Mouse (Mus musculus) limb, embryonic 11.5 days (tissue): ENCODE results near the gene Tab1. TPM values are rescaled to one million over a fixed set of nuclear protein-coding genes. Genes with fewer than 3 reads are reported as not detected.

Experiments used
- ATAC-seq: fragments of 200-750 bp; cut with Nextera tagmentation; 2 replicates; pipeline ENCODE4 v1.8.0; 2017; ENCODE audit warnings: low read depth; ENCODE audit not compliant: insufficient number of reproducible peaks, low FRiP score, low TSS enrichment
- DNase-seq: peaks from one replicate; pipeline ENCODE4 v3.0.0-alpha.2; 2015; ENCODE audit warnings: low spot score
- H3K27ac ChIP-seq: fragments of 300-500 bp; sonication (generic); replicated peaks from 2 replicates; pipeline ENCODE4 v1.5.1; 2014; ENCODE audit warnings: low read depth, mild to moderate bottlenecking, low read length
- H3K27me3 ChIP-seq: fragments of 300-500 bp; sonication (generic); 2 replicates; pipeline ENCODE4 v1.6.1; 2014; ENCODE audit warnings: mild to moderate bottlenecking, low read length, mixed read lengths; ENCODE audit not compliant: control insufficient read depth, insufficient read depth
- H3K36me3 ChIP-seq: fragments of 300-500 bp; sonication (generic); 2 replicates; pipeline ENCODE4 v1.6.1; 2014; ENCODE audit warnings: mild to moderate bottlenecking, low read length, moderate library complexity, mixed read lengths; ENCODE audit not compliant: control insufficient read depth, insufficient read depth
- H3K4me1 ChIP-seq: fragments of 300-500 bp; sonication (generic); 2 replicates; pipeline ENCODE4 v1.6.1; 2014; ENCODE audit warnings: low read length, mixed read lengths; ENCODE audit not compliant: control insufficient read depth, insufficient read depth
- H3K4me2 ChIP-seq: fragments of 300-500 bp; sonication (generic); 2 replicates; pipeline ENCODE4 v1.6.1; 2014; ENCODE audit warnings: low read depth, mild to moderate bottlenecking, moderate library complexity; ENCODE audit not compliant: severe bottlenecking
- H3K4me3 ChIP-seq: fragments of 300-500 bp; sonication (generic); 2 replicates; pipeline ENCODE4 v1.5.1; 2014; ENCODE audit warnings: low read depth, low read length
- H3K9ac ChIP-seq: fragments of 300-500 bp; sonication (generic); 2 replicates; pipeline ENCODE4 v1.6.1; 2014; ENCODE audit warnings: mild to moderate bottlenecking, low read length
- H3K9me3 ChIP-seq: fragments of 300-500 bp; sonication (generic); 2 replicates; pipeline ENCODE4 v1.6.1; 2016; ENCODE audit warnings: low read length; ENCODE audit not compliant: control insufficient read depth
- WGBS: fragments of 180-500 bp; shearing (Covaris S2); extraction: QIAGEN DNeasy Blood & Tissue Kit; methylation state at CpG from one replicate; pipeline ENCODE4 v1.1.7; 2014; 5-methylcytosine and 5-hydroxymethylcytosine counted together
- polyA plus RNA-seq: library from polyadenylated mRNA; unstranded; fragments of >200 nt; fragmentation: Nextera tagmentation; extraction: Ambion mirVana; gene quantifications from 2 replicates; pipeline ENCODE4 v1.2.1, GENCODE M21; 2014

Tab1 gene
- polyA plus RNA-seq, 1 experiment from 2014 or later, result 35.5 TPM

- no peak for DNase-seq
- no peak for ATAC-seq
- Histone ChIP-seq H3K9ac (no peak overlapping the region), H3K4me3 (no peak overlapping the region), H3K36me3 (peaks cover 17% of the 10 kb centered on the region), H3K27me3 (no peaks in the 10 kb centered on the region), H3K4me2 (no peak overlapping the region), H3K4me1 (0 out of 2 replicates have a peak, but pooled peaks cover 2% of the 10 kb centered on the region), H3K9me3 (no peaks in the 10 kb centered on the region; the same call in 1 of the 2 replicates), H3K27ac (no peak overlapping the region)
- WGBS, result 93% methylated on average over 5 of the region's 5 CpGs
Observed at GRCm38 (mm10) chr15:80145397-80145796, 12.5 kb downstream of the Tab1 start.

- 0 out of 2 replicates have a peak, but pooled peaks cover 2% of the 10 kb centered on the region for H3K4me1 ChIP-seq
- no peak overlapping the region for H3K9ac ChIP-seq
- H3K4me3 ChIP-seq, result no peak overlapping the region
- peaks cover 16% of the 10 kb centered on the region for H3K36me3 ChIP-seq
- ATAC-seq (no peak), DNase-seq (no peak)
- no peak overlapping the region for H3K4me2 ChIP-seq
- no peaks in the 10 kb centered on the region for H3K27me3 ChIP-seq
- no peaks in the 10 kb centered on the region; the same call in 1 of the 2 replicates for H3K9me3 ChIP-seq
- 76% methylated on average over 6 of the region's 6 CpGs for WGBS
- H3K27ac ChIP-seq, result no peak overlapping the region
Observed at GRCm38 (mm10) chr15:80146153-80146552, 13.2 kb downstream of the Tab1 start.

DNA sequence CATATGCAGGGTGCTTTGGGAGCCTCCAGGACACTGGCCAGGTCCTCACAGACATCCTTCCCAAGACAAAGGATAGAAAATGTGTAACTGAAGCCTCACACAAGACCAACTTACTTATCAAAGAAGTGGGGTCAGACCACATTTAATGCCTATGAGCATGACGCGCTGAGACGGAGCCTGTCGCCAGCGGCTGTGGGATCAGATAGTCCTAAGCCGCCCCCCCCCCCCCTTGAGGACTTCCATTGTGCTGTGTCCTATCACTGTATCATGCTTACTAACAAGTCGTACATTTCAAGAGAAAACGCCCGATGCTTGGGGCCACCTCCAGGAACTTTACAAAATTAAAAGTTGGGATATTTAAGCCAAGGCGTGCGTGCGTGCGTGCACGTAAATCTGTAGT is 14.2 kb downstream of the Tab1 start:
- Histone ChIP-seq H3K9ac (no peak overlapping the region), H3K27me3 (no peaks in the 10 kb centered on the region), H3K27ac (no peak overlapping the region), H3K4me2 (no peak overlapping the region), H3K9me3 (no peaks in the 10 kb centered on the region; the same call in 1 of the 2 replicates), H3K4me1 (0 out of 2 replicates have a peak, but pooled peaks cover 2% of the 10 kb centered on the region), H3K36me3 (peaks cover 8% of the 10 kb centered on the region; the same call in 1 of the 2 replicates), H3K4me3 (no peak overlapping the region)
- WGBS, result 93% methylated on average over 14 of the region's 14 CpGs
- DNase-seq (no peak), ATAC-seq (no peak)

- H3K4me3 ChIP-seq, result no peak overlapping the region
- WGBS, result 79% methylated on average over 5 of the region's 5 CpGs
- no peaks in the 10 kb centered on the region for H3K9me3 ChIP-seq
- ATAC-seq (no peak), DNase-seq (no peak)
- no peak overlapping the region for H3K27ac ChIP-seq
- no peak overlapping the region for H3K4me2 ChIP-seq
- H3K36me3 ChIP-seq, result peaks cover 6% of the 10 kb centered on the region; the same call in 1 of the 2 replicates
- H3K27me3 ChIP-seq, result no peaks in the 10 kb centered on the region
- H3K9ac ChIP-seq, result no peak overlapping the region
- H3K4me1 ChIP-seq, result 0 out of 2 replicates have a peak, but pooled peaks cover 2% of the 10 kb centered on the region
Observed at GRCm38 (mm10) chr15:80147511-80147910, 14.6 kb downstream of the Tab1 start.

- H3K27me3 ChIP-seq, result no peaks in the 10 kb centered on the region
- 0 out of 2 replicates have a peak, but pooled peaks cover 2% of the 10 kb centered on the region for H3K4me1 ChIP-seq
- no peak overlapping the region for H3K9ac ChIP-seq
- H3K27ac ChIP-seq, result no peak overlapping the region
- ATAC-seq (no peak), DNase-seq (no peak)
- H3K36me3 ChIP-seq, result peaks cover 6% of the 10 kb centered on the region; the same call in 1 of the 2 replicates
- no peak overlapping the region for H3K4me2 ChIP-seq
- H3K9me3 ChIP-seq, result no peaks in the 10 kb centered on the region
- H3K4me3 ChIP-seq, result no peak overlapping the region
- WGBS, result 88% methylated on average over 8 of the region's 8 CpGs
Observed at GRCm38 (mm10) chr15:80148565-80148964, 15.6 kb downstream of the Tab1 start.

GRCm38 (mm10) chr15:80149517-80149916 is 16.6 kb downstream of the Tab1 start:
- Histone ChIP-seq H3K4me2 (no peak overlapping the region), H3K27ac (no peak overlapping the region), H3K36me3 (peaks cover 12% of the 10 kb centered on the region; the same call in 1 of the 2 replicates), H3K27me3 (no peaks in the 10 kb centered on the region), H3K4me3 (no peak overlapping the region), H3K9ac (no peak overlapping the region), H3K9me3 (no peaks in the 10 kb centered on the region), H3K4me1 (0 out of 2 replicates have a peak, but pooled peaks cover 2% of the 10 kb centered on the region)
- DNase-seq, result no peak
- 93% methylated on average over 7 of the region's 7 CpGs for WGBS
- no peak for ATAC-seq

- ATAC-seq (no peak), DNase-seq (no peak)
- WGBS, result 92% methylated on average over 10 of the region's 10 CpGs
- no peak overlapping the region for H3K9ac ChIP-seq
- H3K4me1 ChIP-seq, result no peaks in the 10 kb centered on the region
- peaks cover 20% of the 10 kb centered on the region for H3K36me3 ChIP-seq
- H3K9me3 ChIP-seq, result no peaks in the 10 kb centered on the region
- no peak overlapping the region for H3K4me2 ChIP-seq
- no peaks in the 10 kb centered on the region for H3K27me3 ChIP-seq
- H3K4me3 ChIP-seq, result no peak overlapping the region
- no peak overlapping the region for H3K27ac ChIP-seq
Observed at GRCm38 (mm10) chr15:80152663-80153062, 19.7 kb downstream of the Tab1 start.

DNA sequence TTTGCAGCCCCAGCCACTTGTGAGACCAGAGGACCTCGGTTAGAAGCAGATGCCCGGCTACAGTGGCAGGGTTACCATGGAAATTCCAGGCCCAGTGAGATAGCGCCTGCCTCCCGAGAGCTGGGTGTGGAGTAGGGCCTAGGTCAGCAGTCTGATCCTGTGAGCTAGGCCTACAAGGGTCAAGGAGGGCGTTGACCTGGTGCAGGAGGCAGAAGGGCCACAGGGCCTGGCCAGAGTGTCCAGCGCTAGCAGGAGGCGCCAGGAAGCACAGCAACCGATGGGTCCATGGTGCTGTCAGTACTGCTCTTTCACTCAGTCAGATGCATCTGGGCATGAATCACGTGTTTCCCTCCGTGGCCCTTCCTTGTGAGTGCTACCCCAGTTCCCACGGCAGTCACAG is 20.8 kb downstream of the Tab1 start:
- H3K9ac ChIP-seq, result no peak overlapping the region
- no peak overlapping the region for H3K4me3 ChIP-seq
- H3K4me1 ChIP-seq, result peaks cover 6% of the 10 kb centered on the region; the same call in 1 of the 2 replicates
- ATAC-seq (no peak), DNase-seq (no peak)
- H3K4me2 ChIP-seq, result no peak overlapping the region
- peaks cover 27% of the 10 kb centered on the region for H3K36me3 ChIP-seq
- WGBS, result 90% methylated on average over 11 of the region's 11 CpGs
- H3K9me3 ChIP-seq, result no peaks in the 10 kb centered on the region
- no peak overlapping the region for H3K27ac ChIP-seq
- no peaks in the 10 kb centered on the region for H3K27me3 ChIP-seq

GRCm38 (mm10) chr15:80155707-80156106 is 22.8 kb downstream of the Tab1 start:
- Histone ChIP-seq H3K27ac (no peak overlapping the region), H3K4me1 (peaks cover 11% of the 10 kb centered on the region), H3K9me3 (no peaks in the 10 kb centered on the region), H3K36me3 (peaks cover 37% of the 10 kb centered on the region), H3K4me3 (no peak overlapping the region), H3K4me2 (no peak overlapping the region), H3K27me3 (no peaks in the 10 kb centered on the region), H3K9ac (no peak overlapping the region)
- ATAC-seq (no peak), DNase-seq (no peak)
- WGBS, result 93% methylated on average over 8 of the region's 8 CpGs
